13 mouse cellular contexts compared by ENCODE assay signal in genomic region chr8:35233520-35234186, GRCm38 (mm10).
A peak's percentile ranks its signal among the peaks of the same experiment; 100 is the strongest.
DNase-seq lines count a peak whose midpoint lies in the region; ATAC-seq and TF ChIP-seq lines count a peak whose summit lies in the region.
"Had no signal": no experiment of that assay in that cellular context is flagged by ENCODE, and none has a peak within 500 bp of the region (broad histone marks: within the 10 kb centered on the region; RNA-seq: fewer than 3 reads in every experiment).

No protein-coding gene starts in this region.

- no peak for ATAC-seq in limb, embryonic 15.5 days (ENCODE audit: insufficient number of reproducible peaks, low FRiP score, low TSS enrichment, low read depth)
- 0 out of 2 replicates have a peak, but pooled peaks have one; percentile 56 for ATAC-seq in common myeloid progenitor, adult 5-6 weeks (replicated peaks; ENCODE audit: low read depth, poor library complexity, severe bottlenecking)
- ATAC-seq in midbrain, embryonic 16.5 days = 0 out of 2 replicates have a peak, but pooled peaks have one; percentile 29

- WGBS in limb, embryonic 15.5 days = 56% methylated on average over 5 of the region's 5 CpGs
- WGBS in limb, embryonic 10.5 days = 71% methylated on average over 5 of the region's 5 CpGs
- 45% methylated on average over 5 of the region's 5 CpGs for WGBS in midbrain, embryonic 16.5 days

- no peak overlapping the region for H3K4me3 ChIP-seq in gastrocnemius, adult 2 months
- no peak overlapping the region for H3K4me3 ChIP-seq in limb, embryonic 15.5 days
- H3K4me3 ChIP-seq in limb, embryonic 10.5 days = no peak overlapping the region
- no peak overlapping the region for H3K4me3 ChIP-seq in midbrain, embryonic 16.5 days (ENCODE audit: low read depth, low read length)
- H3K4me3 ChIP-seq: forebrain, embryonic 10.5 days had no signal

- no peaks in the 10 kb centered on the region for H3K9me3 ChIP-seq in limb, embryonic 15.5 days
- H3K9me3 ChIP-seq in limb, embryonic 10.5 days (replicated peaks) = no peaks in the 10 kb centered on the region
- no peaks in the 10 kb centered on the region for H3K9me3 ChIP-seq in midbrain, embryonic 16.5 days (replicated peaks; ENCODE audit: control insufficient read depth, low read length, poor library complexity, severe bottlenecking)
- H3K9me3 ChIP-seq: forebrain, embryonic 10.5 days had no signal

- TF ChIP-seq CTCF in gastrocnemius, adult 2 months (IDR thresholded peaks at IDR 0.05) = no peak

- no peaks in the 10 kb centered on the region for H3K36me3 ChIP-seq in limb, embryonic 15.5 days
- no peaks in the 10 kb centered on the region for H3K36me3 ChIP-seq in limb, embryonic 10.5 days
- no peaks in the 10 kb centered on the region for H3K36me3 ChIP-seq in midbrain, embryonic 16.5 days (ENCODE audit: control insufficient read depth, insufficient read depth, low read length)
- H3K36me3 ChIP-seq: forebrain, embryonic 10.5 days; G1E had no signal

- DNase-seq in gastrocnemius, adult 2 months = no peak
- DNase-seq in gastrocnemius, postnatal 10 days = no peak
- DNase-seq in limb, embryonic 10.5 days (ENCODE audit: low spot score) = no peak
- no peak for DNase-seq in adrenal gland, postnatal 10 days
- DNase-seq in spleen, postnatal 36 days (ENCODE audit: low spot score in 2 of 2) = no peak
- DNase-seq: cerebellum, postnatal 36 days; gastrocnemius, postnatal 36 days; kidney, adult 9 months had no signal

- no peak overlapping the region for H3K9ac ChIP-seq in limb, embryonic 15.5 days
- no peak overlapping the region for H3K9ac ChIP-seq in midbrain, embryonic 16.5 days (ENCODE audit: low read depth, low read length)

- peaks cover 18% of the 10 kb centered on the region for H3K4me1 ChIP-seq in limb, embryonic 15.5 days
- no peaks in the 10 kb centered on the region for H3K4me1 ChIP-seq in limb, embryonic 10.5 days
- peaks cover 23% of the 10 kb centered on the region for H3K4me1 ChIP-seq in midbrain, embryonic 16.5 days (ENCODE audit: control insufficient read depth, insufficient read depth, low read length)

- H3K27me3 ChIP-seq in limb, embryonic 15.5 days = no peaks in the 10 kb centered on the region
- H3K27me3 ChIP-seq in limb, embryonic 10.5 days (ENCODE audit: low read depth, poor library complexity, severe bottlenecking) = no peaks in the 10 kb centered on the region
- no peaks in the 10 kb centered on the region for H3K27me3 ChIP-seq in midbrain, embryonic 16.5 days (ENCODE audit: control insufficient read depth, insufficient read depth, low read depth, low read length)

- peak overlapping the region; percentile 40; the same call in 1 of the 2 replicates for H3K27ac ChIP-seq in gastrocnemius, adult 2 months
- H3K27ac ChIP-seq in limb, embryonic 15.5 days = peak overlapping the region; percentile 1; the same call in 1 of the 2 replicates
- no peak overlapping the region for H3K27ac ChIP-seq in limb, embryonic 10.5 days
- peak overlapping the region; percentile 54; the same call in 1 of the 2 replicates for H3K27ac ChIP-seq in midbrain, embryonic 16.5 days (ENCODE audit: low read length)
- H3K27ac ChIP-seq: forebrain, embryonic 10.5 days had no signal

- intact Hi-C loops in gastrocnemius, adult 2 months (cut with DNase I) = no loop called here

- H3K4me2 ChIP-seq in limb, embryonic 15.5 days = no peak overlapping the region
- no peak overlapping the region for H3K4me2 ChIP-seq in midbrain, embryonic 16.5 days (ENCODE audit: low read length)
